Mouse (Mus musculus) thymus, postnatal 14 days (tissue): ENCODE results near the gene Bcam.
A peak's percentile ranks its signal among the peaks of the same experiment; 100 is the strongest.

Experiments used
- DNase-seq: peaks from one replicate; pipeline ENCODE4 v3.0.0; 2021

Gene Bcam

DNA sequence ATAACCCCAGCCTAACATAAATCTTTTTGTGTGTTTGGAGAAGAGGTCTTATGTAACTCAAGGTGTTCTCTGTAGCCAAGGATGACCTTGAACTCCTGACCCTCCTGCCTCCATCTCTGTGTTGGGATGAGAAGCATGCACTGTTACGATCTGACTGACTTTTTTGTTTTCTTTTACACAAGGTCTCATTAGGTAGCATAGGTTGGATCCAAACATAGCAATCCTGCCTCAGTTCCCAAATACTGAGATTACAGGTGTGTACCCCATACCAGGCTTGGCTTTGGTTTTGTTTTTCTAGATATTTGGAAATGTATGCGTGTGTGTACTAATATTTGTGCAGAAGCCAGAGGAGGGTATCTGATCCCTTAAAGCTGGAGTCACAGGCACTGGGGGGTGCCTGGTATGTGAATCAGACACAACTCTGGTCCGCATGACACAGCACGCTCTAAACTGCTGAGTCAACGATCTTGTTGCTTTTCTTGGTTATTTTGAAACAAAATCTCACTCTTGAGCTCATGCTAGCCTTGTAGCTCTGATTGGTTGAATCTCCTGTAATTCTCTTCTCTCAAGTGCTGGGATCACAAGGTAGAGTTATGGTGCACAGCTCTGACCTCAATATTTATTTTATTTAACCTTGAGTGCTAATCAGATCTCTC lies 52.4 kb downstream of the Bcam start:
- DNase-seq = no peak

- DNase-seq = no peak
These were observed 53.5 kb downstream of the Bcam start for GRCm38 (mm10) chr7:19717346-19717745.

DNA sequence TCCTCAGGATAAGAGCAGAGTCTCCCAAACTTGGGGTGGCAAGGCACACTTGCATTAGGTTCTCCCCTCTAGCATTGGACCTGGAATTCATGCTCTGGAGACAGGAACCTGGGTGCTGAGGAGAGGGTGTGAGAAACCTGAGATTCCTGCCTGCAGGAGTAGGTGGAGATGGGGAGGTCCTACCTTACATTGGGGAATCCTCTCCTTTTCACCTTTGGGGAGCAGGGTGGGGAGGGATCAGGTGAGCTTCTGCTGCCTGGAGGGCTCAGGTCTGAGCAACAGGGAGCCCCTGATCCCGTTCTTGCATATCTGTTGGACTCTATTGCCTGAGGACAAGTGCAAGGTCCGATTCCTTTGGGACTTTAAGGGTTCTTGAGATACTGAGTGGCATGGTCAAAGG lies 54.0 kb downstream of the Bcam start:
- no peak for DNase-seq

- no peak for DNase-seq
These were observed 54.6 kb downstream of the Bcam start for GRCm38 (mm10) chr7:19716055-19716682.

- peak; percentile 98 for DNase-seq
These were observed 55.4 kb downstream of the Bcam start, which contains the start of gene Tomm40 for GRCm38 (mm10) chr7:19715239-19716054. Tomm40 (minus strand) TSS chr7:19715438.

GRCm38 (mm10) chr7:19714836-19715235 lies 56.0 kb downstream of the Bcam start:
- DNase-seq = no peak

- no peak for DNase-seq
These were observed 57.2 kb downstream of the Bcam start for GRCm38 (mm10) chr7:19713598-19713997.

GRCm38 (mm10) chr7:19713196-19713595 lies 57.6 kb downstream of the Bcam start:
- DNase-seq = peak; percentile 44

DNA sequence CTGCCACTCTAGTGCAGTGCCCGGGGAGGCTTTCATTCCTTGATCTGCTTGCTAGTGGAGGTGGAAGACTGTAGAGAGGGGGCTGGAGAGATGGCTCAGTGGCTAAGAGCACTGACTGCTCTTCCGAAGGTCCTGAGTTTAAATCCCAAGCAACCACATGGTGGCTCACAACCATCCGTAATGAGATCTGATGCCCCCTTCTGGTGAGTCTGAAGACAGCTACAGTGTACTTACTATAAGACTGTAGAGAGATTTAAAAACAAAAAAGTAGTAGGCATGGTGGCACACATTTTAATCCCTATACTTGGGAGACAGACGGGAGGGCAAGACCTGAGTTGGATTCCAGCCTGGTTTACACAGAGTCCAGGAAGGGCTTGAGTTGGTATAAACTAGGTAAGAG lies 58.4 kb downstream of the Bcam start:
- no peak for DNase-seq

DNA sequence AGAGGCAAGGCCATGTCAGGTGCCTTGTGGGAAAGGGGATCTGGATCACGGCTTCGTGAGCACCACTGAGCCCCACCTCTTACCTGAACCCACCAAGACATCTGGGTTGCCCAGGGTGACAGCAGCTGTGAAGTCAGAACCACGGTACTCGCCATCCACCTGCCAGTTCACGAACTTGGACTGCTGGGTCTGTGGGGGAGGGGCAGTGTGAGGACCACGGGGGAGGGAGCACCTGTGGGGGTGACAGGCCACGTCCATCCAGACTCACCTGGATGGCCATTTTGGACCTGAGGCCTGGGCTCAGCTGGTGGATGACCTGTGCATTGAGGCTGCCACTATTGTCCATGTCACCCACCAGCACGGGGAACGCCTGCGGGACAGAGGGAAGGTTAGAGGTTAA lies 60.2 kb downstream of the Bcam start:
- DNase-seq = no peak
